Mouse (Mus musculus): ENCODE measurements around the gene Klhl23. TPM values are rescaled to one million over a fixed set of nuclear protein-coding genes. Genes with fewer than 3 reads are reported as not detected.

The Klhl23 gene
- polyA plus RNA-seq, 1 experiment from 2014 or later = 29.1 TPM

GRCm38 (mm10) chr2:69837996-69838395 is 16.3 kb downstream of the Klhl23 start:
- Histone ChIP-seq H3K4me3 (ENCODE audit: low read depth, low read length) (no peak overlapping the region), H3K4me1 (replicated peaks; ENCODE audit: control insufficient read depth, insufficient read depth, low read length) (no peaks in the 10 kb centered on the region), H3K36me3 (ENCODE audit: control insufficient read depth, insufficient read depth, low read length) (no peaks in the 10 kb centered on the region), H3K9ac (ENCODE audit: low read depth, low read length) (no peak overlapping the region), H3K9me3 (ENCODE audit: control insufficient read depth, low read length) (no peaks in the 10 kb centered on the region), H3K27me3 (ENCODE audit: control insufficient read depth, insufficient read depth, low read length) (no peaks in the 10 kb centered on the region), H3K4me2 (replicated peaks; ENCODE audit: low read depth, low read length) (no peak overlapping the region), H3K27ac (ENCODE audit: low read depth, low read length) (no peak overlapping the region)
- WGBS = 28% methylated on average over 3 of the region's 3 CpGs
- ATAC-seq (ENCODE audit: low FRiP score) (no peak), DNase-seq (ENCODE audit: low spot score) (no peak)

GRCm38 (mm10) chr2:69838707-69839106 is 17.0 kb downstream of the Klhl23 start:
- H3K9ac ChIP-seq (ENCODE audit: low read depth, low read length) = no peak overlapping the region
- no peak for DNase-seq (ENCODE audit: low spot score)

GRCm38 (mm10) chr2:69840261-69840660 is 18.5 kb downstream of the Klhl23 start:
- DNase-seq (ENCODE audit: low spot score) (no peak), ATAC-seq (ENCODE audit: low FRiP score) (no peak)
- Histone ChIP-seq H3K9me3 (ENCODE audit: control insufficient read depth, low read length) (no peaks in the 10 kb centered on the region), H3K4me1 (replicated peaks; ENCODE audit: control insufficient read depth, insufficient read depth, low read length) (no peaks in the 10 kb centered on the region), H3K4me3 (ENCODE audit: low read depth, low read length) (no peak overlapping the region), H3K36me3 (ENCODE audit: control insufficient read depth, insufficient read depth, low read length) (no peaks in the 10 kb centered on the region), H3K27ac (ENCODE audit: low read depth, low read length) (no peak overlapping the region), H3K4me2 (replicated peaks; ENCODE audit: low read depth, low read length) (no peak overlapping the region), H3K9ac (ENCODE audit: low read depth, low read length) (no peak overlapping the region), H3K27me3 (ENCODE audit: control insufficient read depth, insufficient read depth, low read length) (no peaks in the 10 kb centered on the region)
- 50% methylated on average over 6 of the region's 6 CpGs for WGBS

More at GRCm38 (mm10) chr2:69838707-69839106, 17.0 kb downstream of the Klhl23 start:
- no peak overlapping the region for H3K4me2 ChIP-seq (replicated peaks; ENCODE audit: low read depth, low read length)
- H3K36me3 ChIP-seq (ENCODE audit: control insufficient read depth, insufficient read depth, low read length) = no peaks in the 10 kb centered on the region
- H3K9me3 ChIP-seq (ENCODE audit: control insufficient read depth, low read length) = no peaks in the 10 kb centered on the region
- H3K27ac ChIP-seq (ENCODE audit: low read depth, low read length) = no peak overlapping the region
- ATAC-seq (ENCODE audit: low FRiP score) = no peak
- H3K27me3 ChIP-seq (ENCODE audit: control insufficient read depth, insufficient read depth, low read length) = no peaks in the 10 kb centered on the region
- H3K4me3 ChIP-seq (ENCODE audit: low read depth, low read length) = no peak overlapping the region
- no peaks in the 10 kb centered on the region for H3K4me1 ChIP-seq (replicated peaks; ENCODE audit: control insufficient read depth, insufficient read depth, low read length)

GRCm38 (mm10) chr2:69849215-69849614 is 27.5 kb downstream of the Klhl23 start:
- no peak overlapping the region for H3K4me3 ChIP-seq (ENCODE audit: low read depth, low read length)
- no peak overlapping the region for H3K4me2 ChIP-seq (replicated peaks; ENCODE audit: low read depth, low read length)
- DNase-seq (ENCODE audit: low spot score) (no peak), ATAC-seq (ENCODE audit: low FRiP score) (no peak)
- H3K9ac ChIP-seq (ENCODE audit: low read depth, low read length) = no peak overlapping the region
- H3K36me3 ChIP-seq (ENCODE audit: control insufficient read depth, insufficient read depth, low read length) = no peaks in the 10 kb centered on the region
- no peaks in the 10 kb centered on the region for H3K27me3 ChIP-seq (ENCODE audit: control insufficient read depth, insufficient read depth, low read length)
- 77% methylated on average over 6 of the region's 6 CpGs for WGBS
- no peaks in the 10 kb centered on the region for H3K4me1 ChIP-seq (replicated peaks; ENCODE audit: control insufficient read depth, insufficient read depth, low read length)
- no peaks in the 10 kb centered on the region for H3K9me3 ChIP-seq (ENCODE audit: control insufficient read depth, low read length)
- no peak overlapping the region for H3K27ac ChIP-seq (ENCODE audit: low read depth, low read length)

GRCm38 (mm10) chr2:69851427-69852058 is 29.8 kb downstream of the Klhl23 start:
- no peak overlapping the region for H3K4me2 ChIP-seq (replicated peaks; ENCODE audit: low read depth, low read length)
- H3K9me3 ChIP-seq (ENCODE audit: control insufficient read depth, low read length) = no peaks in the 10 kb centered on the region
- H3K27me3 ChIP-seq (ENCODE audit: control insufficient read depth, insufficient read depth, low read length) = no peaks in the 10 kb centered on the region
- 65% methylated on average over 2 of the region's 2 CpGs for WGBS
- no peak overlapping the region for H3K27ac ChIP-seq (ENCODE audit: low read depth, low read length)
- H3K4me1 ChIP-seq (replicated peaks; ENCODE audit: control insufficient read depth, insufficient read depth, low read length) = no peaks in the 10 kb centered on the region
- ATAC-seq (ENCODE audit: low FRiP score) (no peak), DNase-seq (ENCODE audit: low spot score) (no peak)
- no peak overlapping the region for H3K9ac ChIP-seq (ENCODE audit: low read depth, low read length)
- H3K36me3 ChIP-seq (ENCODE audit: control insufficient read depth, insufficient read depth, low read length) = no peaks in the 10 kb centered on the region
- no peak overlapping the region for H3K4me3 ChIP-seq (ENCODE audit: low read depth, low read length)

GRCm38 (mm10) chr2:69856392-69856791 is 34.6 kb downstream of the Klhl23 start:
- H3K36me3 ChIP-seq (ENCODE audit: control insufficient read depth, insufficient read depth, low read length) = no peaks in the 10 kb centered on the region
- no peak overlapping the region for H3K9ac ChIP-seq (ENCODE audit: low read depth, low read length)
- H3K27ac ChIP-seq (ENCODE audit: low read depth, low read length) = no peak overlapping the region
- H3K9me3 ChIP-seq (ENCODE audit: control insufficient read depth, low read length) = no peaks in the 10 kb centered on the region
- no peak overlapping the region for H3K4me2 ChIP-seq (replicated peaks; ENCODE audit: low read depth, low read length)
- H3K4me3 ChIP-seq (ENCODE audit: low read depth, low read length) = no peak overlapping the region
- no peaks in the 10 kb centered on the region for H3K27me3 ChIP-seq (ENCODE audit: control insufficient read depth, insufficient read depth, low read length)
- WGBS = 63% methylated on average over 8 of the region's 8 CpGs
- DNase-seq (ENCODE audit: low spot score) (no peak), ATAC-seq (ENCODE audit: low FRiP score) (no peak)
- H3K4me1 ChIP-seq (replicated peaks; ENCODE audit: control insufficient read depth, insufficient read depth, low read length) = no peaks in the 10 kb centered on the region

GRCm38 (mm10) chr2:69857882-69858281 is 36.1 kb downstream of the Klhl23 start:
- Histone ChIP-seq H3K4me2 (replicated peaks; ENCODE audit: low read depth, low read length) (no peak overlapping the region), H3K9me3 (ENCODE audit: control insufficient read depth, low read length) (no peaks in the 10 kb centered on the region), H3K9ac (ENCODE audit: low read depth, low read length) (no peak overlapping the region), H3K27me3 (ENCODE audit: control insufficient read depth, insufficient read depth, low read length) (no peaks in the 10 kb centered on the region), H3K27ac (ENCODE audit: low read depth, low read length) (no peak overlapping the region), H3K4me1 (replicated peaks; ENCODE audit: control insufficient read depth, insufficient read depth, low read length) (no peaks in the 10 kb centered on the region), H3K4me3 (ENCODE audit: low read depth, low read length) (no peak overlapping the region), H3K36me3 (ENCODE audit: control insufficient read depth, insufficient read depth, low read length) (no peaks in the 10 kb centered on the region)
- 89% methylated on average over 1 of the region's 1 CpGs for WGBS
- DNase-seq (ENCODE audit: low spot score) = no peak
- no peak for ATAC-seq (ENCODE audit: low FRiP score)

GRCm38 (mm10) chr2:69860972-69861452 is 39.3 kb downstream of the Klhl23 start:
- Histone ChIP-seq H3K4me2 (replicated peaks; ENCODE audit: low read depth, low read length) (peak overlapping the region; percentile 69), H3K27ac (ENCODE audit: low read depth, low read length) (peak overlapping the region; percentile 88; the same call in 1 of the 2 replicates), H3K27me3 (ENCODE audit: control insufficient read depth, insufficient read depth, low read length) (no peaks in the 10 kb centered on the region), H3K4me3 (ENCODE audit: low read depth, low read length) (peak overlapping the region; percentile 100), H3K9ac (ENCODE audit: low read depth, low read length) (peak overlapping the region; percentile 98), H3K36me3 (ENCODE audit: control insufficient read depth, insufficient read depth, low read length) (no peaks in the 10 kb centered on the region), H3K9me3 (ENCODE audit: control insufficient read depth, low read length) (no peaks in the 10 kb centered on the region), H3K4me1 (replicated peaks; ENCODE audit: control insufficient read depth, insufficient read depth, low read length) (no peaks in the 10 kb centered on the region)
- ATAC-seq (ENCODE audit: low FRiP score) (peak; percentile 65), DNase-seq (ENCODE audit: low spot score) (no peak)
- 14% methylated on average over 13 of the region's 13 CpGs for WGBS

GRCm38 (mm10) chr2:69861485-69862091 is 39.8 kb downstream of the Klhl23 start, which contains the start of gene Ssb:
Gene Ssb, plus strand, starts transcription at chr2:69861562.
- Histone ChIP-seq H3K4me2 (replicated peaks; ENCODE audit: low read depth, low read length) (peak within 1 kb of the TSS; percentile 69), H3K9ac (ENCODE audit: low read depth, low read length) (peak within 1 kb of the TSS; percentile 98)

More at GRCm38 (mm10) chr2:69861485-69862091, 39.8 kb downstream of the Klhl23 start, which contains the start of gene Ssb:
- no peaks in the 10 kb centered on the region for H3K36me3 ChIP-seq (ENCODE audit: control insufficient read depth, insufficient read depth, low read length)
- peak; percentile 94 for DNase-seq (ENCODE audit: low spot score)
- under 1% methylated on average over 54 of the region's 66 CpGs for WGBS
- H3K27ac ChIP-seq (ENCODE audit: low read depth, low read length) = peak within 1 kb of the TSS; percentile 88
- no peaks in the 10 kb centered on the region for H3K9me3 ChIP-seq (ENCODE audit: control insufficient read depth, low read length)
- H3K4me3 ChIP-seq (ENCODE audit: low read depth, low read length) = peak within 1 kb of the TSS; percentile 100
- H3K4me1 ChIP-seq (replicated peaks; ENCODE audit: control insufficient read depth, insufficient read depth, low read length) = no peaks in the 10 kb centered on the region
- peak; percentile 96 for ATAC-seq (ENCODE audit: low FRiP score)
- no peaks in the 10 kb centered on the region for H3K27me3 ChIP-seq (ENCODE audit: control insufficient read depth, insufficient read depth, low read length)

All from hindbrain, embryonic 11.5 days (tissue).